Mouse (Mus musculus): ENCODE data around the gene Dusp8. TPM values are rescaled to one million over a fixed set of nuclear protein-coding genes. Genes with fewer than 3 reads are reported as not detected.

The Dusp8 gene
- total RNA-seq, 2 experiments from 2014 or later: 154 to 171 TPM

DNA sequence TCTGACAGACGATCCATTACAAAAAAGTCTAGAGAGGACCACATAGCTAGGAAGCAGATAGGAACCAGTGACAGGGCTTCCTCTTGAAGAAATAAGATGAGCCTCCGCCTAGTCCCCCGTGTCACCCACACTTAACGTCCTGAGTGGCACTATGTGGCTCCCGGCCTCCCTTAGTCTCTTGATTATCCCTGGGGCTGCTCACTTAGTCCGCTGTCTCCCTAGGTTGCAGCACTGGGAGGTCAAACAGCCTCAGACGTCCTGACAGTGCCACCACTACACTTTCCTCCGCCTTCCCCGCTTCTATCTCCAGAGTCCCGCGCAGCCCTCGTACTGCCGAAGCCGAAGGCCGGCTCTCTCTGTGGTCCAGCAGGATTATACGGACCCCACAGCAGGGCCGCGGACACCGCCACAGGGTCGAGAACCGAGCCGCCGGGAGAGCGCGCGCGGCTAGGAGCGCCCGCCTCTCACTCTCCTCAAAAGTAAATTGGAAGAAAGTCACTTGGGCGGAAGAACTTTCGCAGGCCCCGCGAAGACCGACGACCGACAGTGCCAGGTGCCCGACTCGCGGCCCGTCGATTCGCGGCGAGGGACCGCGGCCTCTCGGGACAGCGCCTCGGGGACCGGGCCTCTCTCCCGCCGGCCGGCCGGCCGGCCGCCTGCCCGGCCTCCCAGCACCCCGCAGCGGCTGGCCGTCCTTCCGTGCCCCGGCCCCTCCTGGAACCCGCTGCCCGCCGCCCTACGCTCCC, 35.3 kb downstream of the Dusp8 start:
- DNase-seq (ENCODE audit: low spot score in 2 of 2): no peak
- intact Hi-C loops (cut with DNase I): loop anchor here (10.0 kb wide), 1 partner anchor 224 kb away; no protein-coding TSS in a partner anchor

DNA sequence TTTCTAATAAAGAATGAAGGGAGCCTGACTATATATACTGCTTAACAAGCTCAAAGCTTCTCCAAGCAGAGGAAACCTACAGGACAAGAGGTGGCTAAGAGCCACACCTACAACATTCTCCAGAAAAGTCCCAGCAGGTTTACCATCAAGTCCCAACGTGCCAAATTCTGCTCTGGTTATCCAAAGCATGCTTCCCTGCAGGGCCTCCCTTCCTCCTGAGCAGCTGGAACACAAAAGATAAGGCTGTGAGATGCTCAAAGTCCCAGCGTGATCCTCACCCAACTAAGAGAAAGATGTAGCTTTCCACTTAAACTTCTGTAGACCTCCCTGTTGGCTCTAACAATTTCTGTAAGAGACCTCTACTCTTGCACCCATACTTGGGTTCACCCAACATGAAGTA, 36.6 kb downstream of the Dusp8 start:
- DNase-seq (ENCODE audit: low spot score in 2 of 2): no peak
- intact Hi-C loops (cut with DNase I): loop anchor here (5.0 kb wide), 1 partner anchor 42 kb away; no protein-coding TSS in a partner anchor

DNA sequence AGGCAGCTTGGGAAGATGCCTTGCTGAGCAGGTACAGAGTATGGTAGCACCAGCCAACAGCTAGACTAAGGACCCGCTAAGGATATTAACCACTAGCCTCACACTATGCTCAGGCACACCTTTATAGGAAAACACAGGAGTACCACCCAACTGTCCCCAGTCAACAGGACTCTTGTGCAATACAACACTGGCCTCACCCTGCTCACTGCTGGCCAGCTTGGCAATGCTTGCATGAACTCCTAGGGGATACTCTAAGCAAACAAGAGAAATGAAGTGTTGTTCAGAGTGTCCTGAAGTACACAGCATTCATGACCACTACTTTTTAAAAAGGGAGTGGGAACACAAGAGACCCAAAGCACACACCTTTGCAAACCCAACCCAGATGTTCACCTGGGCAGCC, 38.5 kb downstream of the Dusp8 start:
- DNase-seq (ENCODE audit: low spot score in 2 of 2): no peak
- intact Hi-C loops (cut with DNase I): loop anchor here (5.0 kb wide), 1 partner anchor 40 kb away; no protein-coding TSS in a partner anchor

DNA sequence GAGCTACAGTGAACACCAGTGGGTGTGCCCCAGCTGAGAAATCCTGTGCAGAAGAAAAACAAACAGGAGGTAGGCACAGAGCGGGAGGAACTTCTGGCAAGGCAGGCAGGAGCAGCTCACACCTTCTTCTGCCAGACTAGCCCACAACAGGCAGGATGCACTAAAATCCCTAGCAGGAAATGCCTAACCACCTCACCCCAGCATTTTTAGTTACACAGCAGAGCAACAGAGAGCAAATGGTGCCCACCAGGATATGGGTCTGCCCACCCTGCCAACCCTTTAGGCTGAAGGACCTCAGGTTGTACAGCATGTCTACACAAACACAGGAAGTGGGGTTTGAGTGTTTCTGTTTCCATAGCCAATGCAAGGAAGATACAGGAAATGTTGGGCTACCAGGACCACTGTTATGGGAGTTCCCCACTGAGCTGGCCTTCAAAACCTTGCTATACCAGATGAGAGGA, 39.0 kb downstream of the Dusp8 start:
- intact Hi-C loops (cut with DNase I): loop anchor here (5.0 kb wide), 1 partner anchor 39 kb away; no protein-coding TSS in a partner anchor
- DNase-seq (ENCODE audit: low spot score in 2 of 2): no peak

DNA sequence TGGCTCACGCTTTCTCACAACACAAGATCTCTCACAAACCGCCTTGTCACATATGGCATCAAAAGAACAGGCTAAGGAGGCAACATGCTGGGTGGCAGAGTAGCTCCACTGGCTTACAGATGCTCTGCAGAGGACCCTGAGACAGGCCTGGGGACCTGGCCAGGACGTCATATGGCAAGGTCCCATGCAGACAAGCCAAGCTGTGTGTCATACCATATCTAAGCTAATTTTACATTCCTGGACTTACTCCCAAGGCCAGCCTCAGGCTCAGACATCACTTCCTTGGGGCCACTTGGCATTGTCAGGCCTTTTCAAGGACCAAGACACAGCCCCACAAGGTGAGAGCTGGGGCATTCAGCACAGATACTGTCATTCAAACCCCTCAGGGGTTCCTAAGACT, 40.2 kb downstream of the Dusp8 start:
- intact Hi-C loops (cut with DNase I): loop anchor here (5.0 kb wide), 1 partner anchor 38 kb away; no protein-coding TSS in a partner anchor
- no peak for DNase-seq (ENCODE audit: low spot score in 2 of 2)

DNA sequence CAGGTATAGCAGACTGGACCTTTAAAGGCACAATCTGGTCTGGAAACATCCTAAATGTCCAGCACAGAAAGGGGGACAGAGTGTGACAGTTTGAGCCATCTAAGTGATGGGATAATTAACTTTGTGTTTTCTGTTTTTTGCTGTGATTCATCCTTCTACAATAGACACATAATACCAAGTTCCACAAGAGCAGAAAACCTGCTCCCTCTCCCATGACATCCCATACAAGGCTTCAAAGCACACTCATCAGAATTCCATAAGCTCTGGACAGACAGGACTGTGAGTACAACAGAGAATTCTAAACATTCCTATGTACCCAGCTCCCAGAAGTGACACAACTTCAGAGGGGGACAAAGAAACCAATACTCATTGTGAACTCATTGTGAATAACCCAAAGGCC, 45.1 kb downstream of the Dusp8 start:
- intact Hi-C loops (cut with DNase I): no loop called here
- DNase-seq (ENCODE audit: low spot score in 2 of 2): no peak

DNA sequence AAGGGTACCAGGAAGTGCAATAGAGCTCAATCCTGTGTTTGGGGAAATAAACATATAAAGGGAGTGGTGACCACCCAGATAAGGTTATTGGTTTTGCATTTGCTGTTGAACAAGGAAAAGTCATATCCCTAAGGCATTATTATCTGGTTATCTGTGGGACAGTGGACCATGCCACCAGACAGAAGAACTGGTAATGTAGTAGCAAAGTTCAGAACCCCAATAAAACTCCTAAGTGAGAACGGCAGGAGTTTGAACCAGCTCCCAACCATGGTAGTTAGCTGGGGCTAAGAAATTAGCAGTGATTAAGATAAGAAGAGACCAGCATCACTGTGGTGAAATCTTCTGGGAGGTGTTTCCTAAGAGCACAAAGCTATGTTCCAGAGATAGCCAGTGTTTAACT, 49.7 kb downstream of the Dusp8 start:
- DNase-seq (ENCODE audit: low spot score in 2 of 2): no peak
- intact Hi-C loops (cut with DNase I): no loop called here

DNA sequence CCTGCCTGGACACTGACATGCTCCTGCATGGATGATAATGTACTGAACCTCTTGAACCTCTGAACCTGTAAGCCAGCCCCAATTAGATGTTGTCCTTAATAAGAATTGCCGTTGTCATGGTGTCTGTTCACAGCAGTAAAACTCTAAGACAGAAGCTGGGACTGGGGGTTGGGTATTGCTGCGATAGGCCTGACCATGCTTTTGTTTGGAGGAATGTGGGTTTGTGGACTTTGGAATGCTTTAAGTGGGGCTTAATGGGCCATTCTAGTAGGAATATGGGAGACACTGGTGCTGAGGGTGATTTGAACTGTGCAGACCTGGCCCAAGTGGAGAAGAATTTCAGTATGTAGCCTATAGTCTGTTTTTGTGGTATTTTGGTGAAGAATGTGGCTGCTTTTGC, 50.3 kb downstream of the Dusp8 start:
- intact Hi-C loops (cut with DNase I): no loop called here
- DNase-seq (ENCODE audit: low spot score in 2 of 2): no peak

DNA sequence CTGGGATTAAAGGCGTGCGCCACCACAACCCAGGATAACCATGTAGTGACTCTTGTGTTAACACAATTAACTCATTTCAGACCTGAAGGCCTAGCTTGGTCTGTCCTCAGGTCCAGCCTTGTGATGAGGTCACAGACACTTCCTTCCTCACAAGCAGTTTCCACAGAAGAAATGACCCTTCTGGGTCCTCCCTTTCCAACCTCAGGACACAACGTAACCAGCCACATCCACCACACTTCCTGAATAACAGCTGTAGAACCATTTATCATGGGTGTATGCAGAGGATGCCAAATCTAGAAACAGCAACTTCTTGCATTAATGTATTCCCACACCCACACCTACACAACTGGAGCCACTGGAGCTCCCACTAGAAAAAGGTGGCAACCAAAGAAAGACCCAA, 54.9 kb downstream of the Dusp8 start:
- no peak for DNase-seq (ENCODE audit: low spot score in 2 of 2)
- intact Hi-C loops (cut with DNase I): no loop called here

DNA sequence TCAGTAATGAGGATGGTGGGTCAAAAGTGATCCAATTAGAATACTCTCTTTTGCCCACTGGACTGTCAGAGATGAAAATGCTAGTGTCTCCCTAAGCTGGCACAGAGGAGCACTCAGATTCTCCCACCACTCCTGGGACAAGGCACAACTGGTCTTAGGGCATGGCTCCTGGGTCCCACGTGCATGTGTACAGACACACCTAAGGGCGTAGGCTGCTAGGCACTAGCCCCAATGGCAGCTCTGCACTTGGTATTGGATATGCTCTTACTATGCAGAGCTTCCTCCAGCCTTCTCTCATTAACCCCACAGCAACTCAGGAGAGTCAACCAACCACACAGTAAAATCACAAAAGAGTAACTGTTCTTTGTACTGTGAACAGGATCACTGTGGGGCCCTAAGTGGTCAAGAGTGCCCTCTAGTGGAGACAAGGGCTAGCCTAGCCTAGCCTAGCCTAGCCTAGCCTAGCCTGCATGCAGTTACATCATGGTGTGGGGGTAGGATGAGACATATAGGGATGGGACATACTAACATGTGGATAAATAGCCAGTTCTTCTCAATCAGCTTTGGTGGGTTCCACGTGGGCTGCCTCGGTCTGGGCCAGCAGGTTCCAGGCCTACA, 58.0 kb downstream of the Dusp8 start:
- peak in 1 of 2 experiments; percentile 40 for DNase-seq (ENCODE audit: low spot score in 2 of 2)
- intact Hi-C loops (cut with DNase I): no loop called here

DNA sequence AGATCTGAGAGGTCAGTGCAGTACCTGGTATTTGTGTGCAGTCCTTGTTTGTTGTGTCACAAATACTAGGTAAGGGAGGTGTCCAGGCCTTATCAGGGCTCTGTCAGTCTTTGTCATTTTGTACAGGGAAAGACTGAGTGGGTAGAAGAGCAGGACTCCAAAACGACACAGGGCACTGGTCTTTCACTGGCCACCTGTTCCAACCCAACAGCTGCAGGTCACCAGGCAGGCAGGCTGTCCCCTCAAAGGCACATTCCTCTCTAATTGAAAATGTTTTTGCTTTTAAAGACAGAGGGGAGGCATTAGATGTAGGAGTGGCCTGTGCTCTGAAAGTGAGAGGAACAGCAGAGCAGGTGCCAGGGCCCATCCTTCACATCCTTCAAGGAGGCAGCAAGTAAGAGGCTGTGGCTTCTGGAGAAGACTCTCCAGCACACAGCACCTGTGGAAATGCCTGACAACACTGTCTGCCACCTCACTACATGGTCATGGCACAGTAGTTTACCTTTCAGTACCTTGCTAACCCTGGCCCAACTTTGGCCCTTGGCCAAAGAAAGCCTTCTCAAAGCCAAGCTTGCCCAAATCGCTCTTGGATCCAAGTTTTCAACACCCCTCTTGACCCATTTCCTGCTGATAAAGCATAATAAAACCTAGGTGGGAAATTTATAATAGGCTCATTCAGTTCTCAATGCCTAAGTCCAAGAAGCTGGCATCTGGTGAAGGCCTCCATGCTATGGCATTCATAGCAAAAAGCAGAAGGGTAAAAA, 60.4 kb downstream of the Dusp8 start:
- DNase-seq (ENCODE audit: low spot score in 2 of 2): no peak
- intact Hi-C loops (cut with DNase I): no loop called here

DNA sequence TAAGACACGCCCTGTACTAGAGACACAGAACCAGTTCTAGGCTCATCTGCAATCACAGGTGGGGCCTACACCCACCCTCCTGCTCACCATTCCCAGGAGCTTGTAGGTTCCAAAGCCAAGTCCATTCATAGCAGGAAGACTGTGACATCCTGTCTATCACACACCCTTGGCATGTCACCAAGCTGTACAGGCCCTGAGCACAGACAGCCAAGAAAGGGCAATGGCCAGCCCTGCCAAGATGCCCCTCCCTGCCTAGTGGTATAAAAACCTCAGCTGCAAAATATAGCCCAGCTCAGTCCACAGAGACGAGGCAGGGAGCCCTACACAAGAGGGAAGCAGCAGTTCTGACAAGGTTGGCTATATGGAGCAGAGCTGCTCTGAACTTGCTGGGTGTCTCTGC, 61.4 kb downstream of the Dusp8 start:
- DNase-seq (ENCODE audit: low spot score in 2 of 2): no peak
- intact Hi-C loops (cut with DNase I): no loop called here

DNA sequence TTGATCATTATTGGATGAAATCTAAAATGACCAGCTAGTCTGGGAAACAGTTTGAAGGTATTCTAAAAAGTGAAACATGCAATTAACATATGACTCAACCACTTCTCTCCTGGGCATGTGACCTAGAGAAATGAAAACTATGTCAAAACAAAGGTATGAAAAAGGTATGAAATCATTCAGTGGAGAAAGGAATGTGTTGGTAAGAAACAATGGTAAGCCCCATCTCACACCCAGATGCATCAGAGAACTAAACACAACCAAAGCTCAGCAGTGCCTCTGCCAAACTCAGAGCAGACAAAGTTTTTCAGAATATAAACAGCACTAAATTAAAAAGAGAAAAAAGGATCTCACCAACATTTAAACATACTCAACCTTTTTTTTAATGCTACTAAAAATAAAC, 65.6 kb downstream of the Dusp8 start:
- intact Hi-C loops (cut with DNase I): no loop called here
- no peak for DNase-seq (ENCODE audit: low spot score in 2 of 2)

Other genes starting within 250 kb of the Dusp8 start
- 100 to 1,000 TPM; 142 to 160 TPM for gene Tollip, start 177.3 kb downstream of the Dusp8 start, total RNA-seq (2021)
- gene Brsk2, start 146.1 kb downstream of the Dusp8 start, total RNA-seq (2021): 100 to 1,000 TPM; 200 to 202 TPM
- 10 to 100 TPM; 26.4 to 31.7 TPM for gene Mob2, start 34.8 kb downstream of the Dusp8 start, total RNA-seq (2021)
- gene Gm45618, start 24.9 kb upstream of the Dusp8 start, total RNA-seq (2021): not detected
- gene Gm39115, start 40.2 kb upstream of the Dusp8 start, total RNA-seq (2021): not detected
- gene Gm45337, start 48.8 kb upstream of the Dusp8 start, total RNA-seq (2021): not detected
- gene Gm29735, start 61.3 kb upstream of the Dusp8 start, total RNA-seq (2021): not detected
- gene Gm4553, start 69.9 kb upstream of the Dusp8 start, total RNA-seq (2021): not detected
- gene Krtap5-2, start 80.2 kb upstream of the Dusp8 start, total RNA-seq (2021): not detected
- not detected for gene Gm10153, start 94.5 kb upstream of the Dusp8 start, total RNA-seq (2021)
- gene Krtap5-3, start 105.5 kb upstream of the Dusp8 start, total RNA-seq (2021): not detected
- not detected for gene Gm7579, start 116.0 kb upstream of the Dusp8 start, total RNA-seq (2021)
- gene Krtap5-5, start 134.1 kb upstream of the Dusp8 start, total RNA-seq (2021): not detected
- gene Gm40460, start 145.2 kb upstream of the Dusp8 start, total RNA-seq (2021): not detected
- gene Gm2431, start 162.5 kb upstream of the Dusp8 start, total RNA-seq (2021): not detected
- gene Gm4559, start 178.5 kb upstream of the Dusp8 start, total RNA-seq (2021): not detected
- not detected for gene Krtap5-1, start 201.3 kb upstream of the Dusp8 start, total RNA-seq (2021)
- gene Krtap5-4, start 207.7 kb upstream of the Dusp8 start, total RNA-seq (2021): not detected

Data from left cerebral cortex, postnatal 14 days (tissue).